Mouse (Mus musculus): ENCODE data around the gene Rtl10.
"Not testable (repeated sequence)": the region's sequence is repeated elsewhere in the genome, so short reads cannot be mapped to it uniquely, and the experiment has no call there.

Gene Rtl10

DNA sequence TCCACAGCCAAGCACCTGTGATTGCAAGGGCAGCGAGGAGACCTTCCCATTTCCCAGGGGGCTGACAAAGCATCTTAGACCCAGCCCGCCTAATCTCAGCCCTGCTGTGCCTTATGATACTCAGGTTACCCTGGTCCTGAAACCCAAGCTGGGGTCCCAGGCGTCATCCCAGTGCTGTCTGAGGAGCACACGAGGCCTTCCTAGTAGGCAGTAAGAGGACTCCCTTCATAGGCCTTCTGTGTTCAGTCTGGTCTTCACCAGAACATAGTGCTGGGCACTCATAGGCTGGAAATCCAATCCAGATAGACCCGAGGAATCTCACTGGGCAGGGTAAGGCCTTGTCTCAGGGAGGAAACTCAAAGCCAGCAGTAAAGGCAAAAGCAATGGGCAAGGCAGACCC, 14.9 kb upstream of the Rtl10 start:
- DNase-seq (ENCODE audit: low spot score) = no peak

DNA sequence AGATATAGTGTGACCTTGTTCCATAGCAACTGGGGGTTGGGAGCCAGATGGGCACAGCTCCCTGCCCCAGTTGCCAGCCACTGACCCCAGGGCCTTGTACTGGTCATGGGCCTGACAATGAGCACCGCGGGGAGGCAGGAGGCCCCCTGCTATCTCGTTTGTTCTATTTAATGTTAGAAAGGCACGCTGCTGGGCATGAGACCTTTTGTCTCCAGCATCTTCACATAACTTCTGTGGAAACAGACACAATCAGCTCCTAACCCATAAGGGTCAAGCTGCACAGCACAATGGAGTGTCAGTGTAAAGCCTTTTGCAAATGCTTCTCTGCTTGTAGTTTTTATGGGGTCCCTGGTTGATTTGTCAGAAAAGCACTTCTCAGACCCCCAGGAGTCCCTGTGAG, 14.3 kb upstream of the Rtl10 start:
- DNase-seq (ENCODE audit: low spot score) = no peak

DNA sequence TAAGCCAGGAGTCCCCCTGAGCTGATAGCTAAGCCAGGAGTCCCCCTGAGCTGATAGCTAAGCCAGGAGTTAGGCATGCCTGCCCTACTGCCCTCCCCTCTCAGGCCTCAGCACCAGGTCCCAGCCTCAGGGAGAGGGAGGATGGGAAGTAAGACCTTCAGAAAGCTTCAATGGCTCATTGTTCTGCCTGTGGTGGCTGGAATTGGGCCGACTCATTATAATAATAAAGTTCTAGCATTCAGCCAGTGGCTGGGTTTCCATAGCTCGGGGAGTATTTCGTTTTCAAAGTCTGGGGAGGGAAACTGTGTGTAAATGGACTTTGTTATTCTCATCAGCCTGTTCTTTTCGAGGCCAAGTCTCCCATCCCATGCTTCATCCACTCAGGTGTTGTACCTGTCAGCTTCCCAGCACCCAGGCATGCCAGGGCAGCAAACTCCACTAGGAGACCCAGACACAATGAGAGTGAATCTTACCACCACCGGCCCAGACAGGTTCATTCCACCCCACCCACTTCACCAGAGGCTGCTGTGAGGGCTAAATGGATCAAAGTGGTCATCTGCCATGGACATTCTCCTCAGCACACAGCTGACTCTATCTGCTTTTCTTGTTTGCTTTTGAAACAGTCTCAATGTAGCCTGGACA, 13.8 kb upstream of the Rtl10 start:
- DNase-seq (ENCODE audit: low spot score) = no peak

DNA sequence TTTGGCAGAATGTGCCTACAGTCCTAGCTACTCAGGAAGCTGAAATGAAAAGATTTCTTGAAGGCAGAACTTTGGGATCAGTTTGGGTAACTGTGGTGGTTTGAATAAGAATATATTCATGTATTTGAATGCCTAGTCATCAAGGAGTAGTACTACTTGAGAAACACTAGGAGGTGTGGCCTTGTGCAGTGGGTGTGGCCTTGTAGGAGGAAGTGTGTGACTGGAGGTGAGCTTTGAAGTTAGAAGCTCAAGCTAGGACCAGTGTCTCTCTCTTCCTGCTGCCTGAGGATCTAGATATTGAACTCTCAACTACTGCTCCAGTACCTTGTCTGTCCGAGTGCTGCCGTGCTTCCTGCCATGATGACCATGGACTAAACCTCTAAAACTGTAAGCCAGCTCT, 12.6 kb upstream of the Rtl10 start:
- DNase-seq (ENCODE audit: low spot score) = no peak

DNA sequence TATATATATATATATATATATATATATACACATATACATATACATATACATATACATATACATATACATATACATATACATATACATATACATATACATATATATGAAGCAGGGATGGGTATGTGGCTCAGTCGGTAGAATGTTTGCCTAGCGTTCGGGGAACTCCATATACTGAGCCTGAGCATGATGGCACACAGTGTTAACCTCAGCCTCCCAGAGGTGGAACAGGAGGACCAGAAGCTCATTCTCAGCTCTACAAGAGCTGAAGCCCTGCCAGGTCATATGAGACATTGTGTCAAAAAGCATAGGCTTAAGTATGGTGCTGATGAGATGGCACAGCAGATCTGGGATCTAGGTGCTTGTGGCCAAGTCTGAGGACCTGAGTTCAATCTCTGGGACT, 8.4 kb upstream of the Rtl10 start:
- no peak for DNase-seq (ENCODE audit: low spot score)

DNA sequence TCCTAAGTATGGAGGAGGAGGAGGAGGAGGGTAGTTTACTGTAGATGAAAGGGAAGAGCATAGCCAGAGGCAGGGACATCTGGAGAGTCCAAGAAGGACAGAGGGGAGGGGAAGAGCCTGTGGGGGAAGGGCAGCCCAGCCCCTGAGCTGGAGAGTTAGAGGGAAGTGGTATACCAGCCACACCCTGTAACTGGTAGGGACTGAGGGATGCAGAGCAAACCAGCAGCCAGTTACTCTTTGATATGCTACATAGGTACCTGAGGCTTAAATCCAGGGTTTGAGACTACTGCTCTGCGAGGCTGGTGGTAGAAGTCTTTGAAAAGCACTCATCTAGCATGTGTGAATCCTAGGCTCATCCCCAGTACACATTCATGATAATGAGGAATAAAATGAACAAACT, 7.8 kb upstream of the Rtl10 start:
- DNase-seq (ENCODE audit: low spot score) = no peak

DNA sequence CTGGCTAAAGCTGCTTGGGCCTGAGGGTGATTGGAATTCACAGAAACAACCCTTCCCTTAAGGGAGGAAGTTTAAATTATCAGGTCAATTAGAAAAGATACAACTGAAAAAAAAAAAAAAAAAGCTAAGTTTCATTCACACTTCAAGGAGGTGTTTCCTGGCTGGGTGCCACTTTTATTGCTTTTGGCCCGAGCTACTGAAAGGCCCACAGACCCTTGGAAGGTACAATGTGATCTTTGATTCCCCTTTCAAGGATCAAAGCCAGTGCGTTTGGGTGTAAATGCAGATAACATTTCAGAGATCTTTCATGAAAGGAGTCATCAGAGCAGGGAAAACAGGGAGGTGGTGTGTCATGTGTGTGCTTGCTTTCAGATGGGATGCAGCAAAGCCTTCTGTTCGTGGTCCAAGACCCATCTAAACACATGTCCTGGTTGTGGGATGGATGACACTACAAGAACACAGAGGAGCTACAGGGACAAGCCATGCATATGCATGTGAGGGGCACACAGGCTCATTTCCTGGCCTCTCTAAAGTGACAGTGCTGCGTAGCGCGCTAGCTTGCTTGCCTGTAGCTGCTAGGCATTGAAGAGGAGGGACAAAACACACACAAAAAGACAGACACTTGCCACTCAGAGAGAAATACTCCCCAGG, 711 bp upstream of the Rtl10 start:
- DNase-seq (ENCODE audit: low spot score) = no peak

DNA sequence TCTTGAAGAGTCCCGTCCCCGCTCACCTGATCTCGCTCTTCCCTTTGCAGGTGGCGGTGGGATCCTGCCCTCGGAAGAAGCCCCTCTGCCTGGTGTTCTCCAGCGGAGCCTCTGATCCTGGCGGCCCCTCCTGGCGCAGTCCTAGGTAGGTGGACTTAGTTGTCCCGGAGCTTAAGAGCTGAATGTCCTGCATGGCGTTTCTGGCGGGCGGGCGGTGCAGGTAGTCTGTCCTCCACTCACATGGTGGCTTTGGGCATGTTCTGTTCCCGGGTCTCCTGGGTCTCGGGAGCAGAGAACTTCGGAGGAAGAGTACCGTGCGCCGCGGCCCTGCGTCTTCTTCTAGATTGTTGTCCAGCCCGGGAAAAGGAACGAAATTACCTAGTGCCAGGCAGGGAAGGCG, 295 bp downstream of the Rtl10 start:
- DNase-seq (ENCODE audit: low spot score) = no peak

DNA sequence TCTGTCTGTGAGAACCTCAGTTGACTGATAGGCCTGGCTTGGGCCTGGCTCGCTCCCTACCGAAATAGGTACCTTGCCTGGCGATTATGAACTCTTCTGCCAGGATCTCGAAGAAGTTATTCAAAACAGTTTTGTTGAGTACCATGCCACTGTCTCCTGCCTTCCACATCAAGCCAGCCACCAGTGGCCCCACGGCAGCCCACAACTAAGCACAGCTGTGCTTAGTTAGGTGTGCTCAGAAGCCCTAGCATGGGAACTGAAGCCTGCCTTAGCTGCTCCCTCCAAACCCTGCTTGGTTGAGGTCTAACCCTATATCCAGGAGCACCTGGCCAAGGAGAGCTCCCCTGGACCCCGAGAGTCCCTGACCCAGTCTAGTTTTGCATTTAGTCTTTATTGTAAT, 2.8 kb downstream of the Rtl10 start:
- DNase-seq (ENCODE audit: low spot score) = no peak

DNA sequence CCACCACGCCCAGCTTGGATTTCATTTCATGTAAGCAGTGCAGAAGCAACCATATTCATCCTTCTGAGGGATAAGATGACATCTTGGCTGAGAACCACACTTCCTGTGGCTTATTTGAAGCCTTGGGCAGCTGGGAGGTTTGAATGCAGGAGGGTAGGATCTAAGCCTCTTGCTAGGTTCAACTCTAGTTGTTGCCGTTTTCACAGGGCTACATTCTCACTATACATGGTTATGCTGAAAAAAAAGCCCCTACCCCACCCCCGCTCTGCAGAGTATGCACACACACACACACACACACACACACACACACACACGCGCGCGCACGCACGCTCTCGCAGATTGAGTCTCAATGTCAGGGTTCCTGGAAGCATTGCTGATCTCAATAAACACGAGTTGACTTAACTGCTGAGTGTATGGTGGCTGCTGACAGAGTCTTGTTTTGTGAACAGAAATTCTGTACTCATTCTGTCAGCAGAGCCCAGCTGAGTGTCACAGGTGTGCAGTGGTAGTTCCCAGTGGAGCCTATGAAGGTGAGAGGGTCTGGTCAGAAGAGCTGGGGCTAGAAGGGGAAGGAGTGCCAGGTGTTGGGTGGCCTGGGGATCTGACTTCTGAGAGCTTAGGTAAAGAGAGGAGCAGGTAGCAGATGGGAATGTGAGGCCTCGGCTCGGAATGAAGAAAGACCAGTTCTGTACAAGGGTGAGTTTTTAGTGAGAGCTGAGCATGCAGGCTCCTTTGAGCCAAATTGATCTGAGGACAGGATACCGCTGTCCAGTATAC, 5.1 kb downstream of the Rtl10 start:
- no peak for DNase-seq (ENCODE audit: low spot score)

DNA sequence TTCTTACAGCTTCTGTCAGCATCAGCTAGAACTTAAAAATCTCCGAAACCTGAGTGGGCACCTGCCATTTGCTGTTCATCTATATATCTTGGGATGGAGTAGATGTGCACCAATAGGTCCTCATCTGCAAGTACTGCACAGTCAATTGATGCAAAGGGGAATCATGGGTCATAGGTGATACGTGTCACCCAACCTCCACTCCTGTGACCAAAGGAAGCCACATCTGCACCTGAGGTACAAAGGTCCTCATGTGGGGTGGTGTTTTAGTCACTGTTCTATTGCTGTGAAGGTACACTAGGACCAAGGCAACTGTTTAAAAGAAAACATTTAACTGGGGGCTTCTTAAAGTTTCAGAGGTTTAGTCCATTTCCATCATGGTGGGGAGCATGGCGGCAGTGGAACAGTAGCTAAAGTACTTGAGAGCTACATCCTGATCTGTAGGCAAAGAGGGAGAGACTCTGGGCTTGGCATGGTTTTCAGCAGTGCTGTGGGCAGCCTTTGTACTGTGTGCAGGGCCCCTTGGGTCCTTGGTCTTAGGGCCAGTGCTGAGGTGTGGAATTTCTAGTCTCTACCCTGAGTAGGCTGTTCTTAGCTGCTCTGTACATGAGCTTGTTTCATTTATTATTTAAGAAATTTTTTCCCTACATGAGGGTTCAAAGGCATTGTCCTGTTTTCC, 8.0 kb downstream of the Rtl10 start:
- no peak for DNase-seq (ENCODE audit: low spot score)

DNA sequence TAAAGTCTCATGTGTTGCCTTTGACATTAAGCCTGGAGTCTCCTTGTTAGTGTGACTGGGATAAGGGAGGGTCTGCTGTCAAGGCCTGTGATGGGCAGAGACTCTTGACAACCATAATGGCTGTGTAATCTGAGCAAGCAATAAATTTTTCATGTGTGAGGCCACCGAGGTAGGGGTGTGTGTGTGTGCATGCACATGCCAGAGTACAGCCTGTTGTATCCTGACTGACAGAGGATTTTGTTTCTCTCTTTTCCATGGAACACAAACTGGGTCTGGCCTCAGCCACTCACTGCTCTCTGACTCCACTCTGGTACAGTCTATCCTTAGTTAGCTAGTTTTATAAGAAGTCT, 8.5 kb downstream of the Rtl10 start:
- DNase-seq (ENCODE audit: low spot score) = no peak

DNA sequence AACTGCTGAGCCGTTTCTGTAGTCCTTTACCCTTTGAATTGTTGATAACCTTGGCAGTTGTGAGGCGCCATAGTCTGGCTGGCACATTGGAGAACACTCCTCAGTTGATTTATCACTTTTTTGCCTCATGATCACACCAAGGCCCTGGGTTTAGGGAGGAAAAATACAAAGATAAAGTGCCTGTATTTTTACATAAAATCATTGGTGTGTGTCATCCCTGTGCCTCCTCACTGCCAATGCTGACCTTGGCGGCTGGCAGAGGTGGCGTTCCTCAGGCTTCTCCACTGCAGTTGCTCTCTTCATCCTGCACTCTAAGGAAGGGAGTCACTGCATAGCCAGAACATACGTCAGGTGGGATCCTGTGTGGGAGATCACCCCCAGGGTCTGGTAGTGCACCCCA, 13.0 kb downstream of the Rtl10 start:
- DNase-seq (ENCODE audit: low spot score) = no peak

DNA sequence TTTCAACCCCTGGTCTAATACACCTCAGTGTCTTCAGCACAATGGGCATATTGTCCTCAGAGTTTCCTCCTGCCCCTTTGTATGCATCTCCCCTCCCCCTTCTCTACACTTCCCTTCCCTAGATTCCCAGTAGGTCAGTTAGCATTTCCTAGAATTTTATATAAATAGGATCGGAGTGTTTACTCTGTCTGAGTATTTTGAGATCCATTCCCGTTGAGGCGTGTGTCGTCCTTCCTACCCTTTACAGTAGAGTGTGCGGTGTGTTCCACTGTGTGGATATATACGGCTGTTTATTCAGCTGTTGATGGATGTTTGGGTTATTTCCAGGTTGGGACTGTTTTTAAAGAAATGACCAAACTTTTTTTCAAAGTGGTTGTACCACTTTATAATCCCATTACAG, 14.8 kb downstream of the Rtl10 start:
- no peak for DNase-seq (ENCODE audit: low spot score)

DNA sequence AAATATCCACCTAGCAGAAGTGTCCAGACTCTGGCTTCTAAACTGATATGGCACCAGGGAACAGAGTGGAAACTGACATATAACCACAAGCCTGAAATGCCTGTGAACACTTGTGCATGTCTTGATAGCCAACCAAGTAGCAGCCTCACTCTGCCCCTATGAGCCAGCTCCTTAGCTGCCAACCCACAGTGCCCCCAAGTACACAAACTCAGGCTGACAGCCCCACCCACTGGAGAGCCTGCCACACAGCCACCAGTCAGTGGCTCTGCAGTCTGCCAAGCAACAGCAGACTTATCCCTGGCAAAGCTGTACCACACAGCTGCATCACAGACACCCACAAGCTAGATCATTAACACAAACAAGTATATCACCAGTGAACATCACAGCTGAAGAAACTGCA, 19.4 kb downstream of the Rtl10 start:
- DNase-seq (ENCODE audit: low spot score) = no peak

DNA sequence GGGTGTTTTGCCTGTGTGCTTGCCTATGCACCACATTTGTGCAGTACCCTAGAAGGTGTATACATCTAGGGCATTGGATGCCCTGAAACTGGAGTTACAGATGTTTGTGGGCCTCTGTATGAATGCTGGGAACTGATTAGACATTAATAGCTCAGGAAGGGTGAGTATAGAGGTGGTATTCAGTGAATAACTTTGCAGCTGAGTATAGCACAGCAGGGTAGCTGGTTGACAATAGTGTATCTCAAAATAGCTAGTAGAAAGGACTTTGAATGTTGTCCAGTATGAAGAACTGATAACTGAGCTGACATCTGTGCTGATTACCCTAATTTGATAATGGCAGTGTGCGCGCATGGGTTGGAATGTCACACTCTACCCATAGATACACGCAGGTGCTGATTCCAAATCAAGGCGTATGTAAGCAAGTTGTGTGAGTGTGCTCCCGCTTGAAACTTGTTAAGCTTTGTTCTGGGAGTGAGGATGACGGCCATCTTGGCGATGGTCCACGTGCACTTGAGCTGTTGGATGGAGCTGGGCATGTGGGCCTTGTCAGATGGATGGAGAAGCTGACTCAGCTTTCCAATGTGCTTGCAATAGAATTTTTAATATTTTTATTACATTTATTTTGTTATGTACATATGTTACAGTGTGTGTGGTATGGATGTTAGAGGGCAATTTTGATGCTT, 25.0 kb downstream of the Rtl10 start:
- DNase-seq (ENCODE audit: low spot score) = no peak

DNA sequence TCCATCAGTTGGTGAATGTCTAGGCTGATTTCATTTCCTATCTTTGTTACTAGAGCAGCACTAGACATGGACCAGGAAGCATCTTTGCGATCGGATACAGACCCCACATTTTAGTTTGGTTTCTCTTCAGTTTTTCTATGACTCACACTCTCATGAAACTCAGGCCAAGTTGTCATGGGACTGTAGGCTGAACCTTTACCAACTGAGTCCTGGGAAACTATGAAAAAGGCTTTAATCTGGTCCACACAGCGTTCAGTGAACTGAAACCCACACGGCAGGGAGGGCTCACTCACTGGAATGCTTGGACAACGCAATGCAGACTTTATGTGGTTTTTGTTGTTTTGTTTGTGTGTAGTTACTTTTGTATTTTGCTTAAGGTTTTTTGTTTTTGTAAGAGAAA, 30.0 kb downstream of the Rtl10 start:
- peak; percentile 79 for DNase-seq (ENCODE audit: low spot score)

DNA sequence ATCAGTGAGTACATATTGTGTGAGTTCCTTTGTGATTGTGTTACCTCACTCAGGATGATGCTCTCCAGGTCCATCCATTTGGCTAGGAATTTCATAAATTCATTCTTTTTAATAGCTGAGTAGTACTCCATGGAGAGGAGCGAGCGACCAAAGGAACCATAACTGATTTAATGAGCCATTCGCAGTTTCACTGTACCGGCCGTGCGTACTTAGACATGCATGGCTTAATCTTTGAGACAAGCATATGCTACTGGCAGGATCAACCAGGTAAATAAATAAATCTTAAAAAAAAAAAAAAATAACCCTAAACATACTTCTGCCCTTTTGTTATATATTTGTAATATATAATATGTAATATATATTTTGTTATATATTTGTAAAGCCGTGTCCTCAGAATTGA, 34.4 kb downstream of the Rtl10 start:
- DNase-seq (ENCODE audit: low spot score) = not testable (repeated sequence)

DNA sequence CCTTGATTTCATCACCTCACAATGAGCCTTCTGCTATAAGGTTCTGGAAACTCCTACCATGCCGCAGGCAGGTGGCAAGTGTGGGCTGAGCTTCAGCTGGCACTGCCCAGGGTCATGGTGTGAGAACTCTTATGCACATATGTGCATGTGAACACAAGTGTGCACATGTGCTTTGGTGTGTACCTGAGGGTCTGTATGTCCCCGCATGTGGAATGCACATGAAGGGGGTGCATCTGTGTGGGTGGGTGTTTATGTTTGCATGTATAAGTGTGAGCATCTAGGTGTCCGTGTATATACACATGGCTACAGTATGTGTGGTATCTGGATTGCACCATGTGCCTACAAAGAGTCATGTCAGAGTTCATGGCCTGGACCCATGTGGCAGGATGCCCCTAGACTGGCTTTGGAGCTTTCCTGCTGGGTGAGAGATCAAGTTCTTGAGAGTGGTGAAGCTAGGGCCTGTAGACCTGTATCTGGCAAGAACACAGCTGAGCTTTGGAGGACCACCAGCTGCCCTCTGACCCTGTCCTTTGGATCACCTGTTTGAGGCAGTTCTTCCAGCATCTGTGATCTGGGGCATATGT, 38.8 kb downstream of the Rtl10 start:
- DNase-seq (ENCODE audit: low spot score) = peak; percentile 93

DNA sequence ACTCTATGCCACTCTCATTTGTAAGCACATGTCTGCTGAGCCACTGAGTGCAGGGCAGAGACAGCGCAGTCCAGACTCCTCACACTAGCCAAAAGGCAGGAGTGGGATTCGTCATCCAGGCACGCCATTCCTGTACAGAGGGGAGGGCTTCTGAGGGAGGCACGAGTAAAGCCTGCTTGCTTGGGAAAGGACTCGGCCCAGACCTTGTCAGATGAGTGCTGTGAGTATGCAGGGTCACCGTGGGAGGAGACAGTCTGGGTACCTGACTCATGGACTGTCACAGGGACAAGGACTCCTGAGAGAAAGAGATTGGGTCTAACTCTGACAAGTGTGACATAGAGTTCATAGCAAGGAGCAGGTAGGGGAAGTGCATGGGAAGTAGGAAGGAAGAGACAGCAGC, 40.6 kb downstream of the Rtl10 start:
- no peak for DNase-seq (ENCODE audit: low spot score)

DNA sequence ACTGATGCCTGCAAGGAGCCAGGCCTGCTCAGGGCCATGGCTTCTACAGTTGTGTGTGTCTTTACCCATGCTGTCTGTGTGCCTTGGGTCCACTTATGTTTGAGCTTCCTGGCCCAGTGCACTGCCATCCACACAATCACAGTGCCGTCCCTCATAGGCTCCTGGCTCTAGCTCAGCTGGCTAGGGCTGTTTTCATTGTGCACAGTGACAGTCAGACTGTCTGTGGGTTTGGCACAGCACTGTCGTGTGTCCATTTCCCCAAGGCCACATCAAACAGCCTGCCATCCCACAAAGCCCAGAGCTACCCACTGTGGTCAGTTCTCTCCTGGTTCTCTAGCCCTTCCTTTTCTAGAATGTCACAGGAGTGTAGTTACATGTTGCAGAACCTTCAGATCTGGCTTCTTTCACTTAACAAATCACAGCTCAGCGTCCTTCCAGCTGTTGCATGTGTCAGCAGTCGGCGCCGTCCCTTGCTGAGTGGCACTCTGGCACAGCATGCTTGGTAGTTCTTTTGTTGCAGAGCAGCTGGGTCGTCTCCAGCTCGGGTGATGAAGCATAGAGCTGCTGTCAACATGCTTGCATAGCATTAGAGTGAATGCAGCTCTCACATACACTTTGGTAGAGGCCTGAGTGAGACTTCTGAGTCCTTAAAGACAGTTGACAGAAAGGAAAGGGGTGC, 44.6 kb downstream of the Rtl10 start:
- DNase-seq (ENCODE audit: low spot score) = peak; percentile 44

DNA sequence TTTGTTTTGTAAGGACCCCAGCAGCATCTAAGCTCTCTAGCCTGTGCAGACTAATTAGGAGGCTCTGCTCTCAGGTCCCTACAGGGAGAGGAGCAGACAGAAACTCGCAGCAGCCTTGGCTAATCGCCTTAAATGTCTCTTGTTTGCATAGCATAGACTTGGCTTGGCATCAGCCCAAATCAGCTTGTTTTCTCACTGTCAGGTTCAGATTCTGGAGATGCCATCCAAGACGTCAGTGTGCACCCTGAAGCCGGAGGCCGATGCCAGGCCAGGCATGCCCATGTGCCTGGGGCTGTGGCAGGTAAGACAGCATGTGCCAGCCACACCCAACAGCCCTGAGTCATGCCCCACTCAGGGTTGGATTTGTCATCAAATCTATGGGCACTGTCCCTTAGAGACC, 49.2 kb downstream of the Rtl10 start:
- DNase-seq (ENCODE audit: low spot score) = no peak
